Mouse (Mus musculus): Measurements from ENCODE around the gene Mroh2a. TPM values are rescaled to one million over a fixed set of nuclear protein-coding genes. Genes with fewer than 3 reads are reported as not detected.
A peak's percentile ranks its signal among the peaks of the same experiment; 100 is the strongest.

Mroh2a gene
- not detected in 2 replicates for polyA plus RNA-seq (2012)

- no peak within 1 kb of the TSS for H3K4me3 ChIP-seq (replicated peaks)
- H3K9me3 ChIP-seq (ENCODE audit: control insufficient read depth, low read length) = peaks cover 29% of the 10 kb centered on the region
- no peak for TF ChIP-seq TAL1 (IDR thresholded peaks at IDR 0.05; ENCODE audit: low read length)
- no peak for TF ChIP-seq GATA1 (IDR thresholded peaks at IDR 0.05; ENCODE audit: low read length)
- H3K36me3 ChIP-seq (ENCODE audit: control insufficient read depth) = no peaks in the 10 kb centered on the region
- no peaks in the 10 kb centered on the region for H3K27me3 ChIP-seq (ENCODE audit: control insufficient read depth)
- H3K4me1 ChIP-seq (ENCODE audit: control insufficient read depth) = peaks cover 3% of the 10 kb centered on the region
These were observed at the start of gene Mroh2a for GRCm38 (mm10) chr1:88226670-88227379. Gene Mroh2a (plus strand): TSS chr1:88226986.

GRCm38 (mm10) chr1:88179657-88180056 lies 47.1 kb upstream of the Mroh2a start:
- H3K27me3 ChIP-seq (ENCODE audit: control insufficient read depth) = no peaks in the 10 kb centered on the region
- no peaks in the 10 kb centered on the region; the same call in 1 of the 2 replicates for H3K36me3 ChIP-seq (ENCODE audit: control insufficient read depth)
- TF ChIP-seq GATA1 (IDR thresholded peaks at IDR 0.05; ENCODE audit: low read length) (no peak), TAL1 (IDR thresholded peaks at IDR 0.05; ENCODE audit: low read length) (no peak)
- H3K4me3 ChIP-seq (replicated peaks) = no peak overlapping the region
- H3K9me3 ChIP-seq (ENCODE audit: control insufficient read depth, low read length) = peaks cover 22% of the 10 kb centered on the region
- no peaks in the 10 kb centered on the region for H3K4me1 ChIP-seq (ENCODE audit: control insufficient read depth)

- TF ChIP-seq TAL1 (IDR thresholded peaks at IDR 0.05; ENCODE audit: low read length) (no peak), GATA1 (IDR thresholded peaks at IDR 0.05; ENCODE audit: low read length) (no peak)
- H3K36me3 ChIP-seq (ENCODE audit: control insufficient read depth) = no peaks in the 10 kb centered on the region
- no peak overlapping the region for H3K4me3 ChIP-seq (replicated peaks)
- no peaks in the 10 kb centered on the region for H3K9me3 ChIP-seq (ENCODE audit: control insufficient read depth, low read length)
- H3K4me1 ChIP-seq (ENCODE audit: control insufficient read depth) = no peaks in the 10 kb centered on the region
- H3K27me3 ChIP-seq (ENCODE audit: control insufficient read depth) = peaks cover 2% of the 10 kb centered on the region; the same call in 1 of the 2 replicates
These were observed 40.4 kb upstream of the Mroh2a start for GRCm38 (mm10) chr1:88186325-88186935.

- H3K4me1 ChIP-seq (ENCODE audit: control insufficient read depth) = no peaks in the 10 kb centered on the region
These were observed 34.6 kb upstream of the Mroh2a start for GRCm38 (mm10) chr1:88192136-88192535.

GRCm38 (mm10) chr1:88195687-88196086 lies 31.1 kb upstream of the Mroh2a start:
- no peaks in the 10 kb centered on the region for H3K36me3 ChIP-seq (ENCODE audit: control insufficient read depth)
- no peak overlapping the region for H3K4me3 ChIP-seq (replicated peaks)
- TF ChIP-seq GATA1 (IDR thresholded peaks at IDR 0.05; ENCODE audit: low read length) (no peak), TAL1 (IDR thresholded peaks at IDR 0.05; ENCODE audit: low read length) (no peak)
- no peaks in the 10 kb centered on the region for H3K4me1 ChIP-seq (ENCODE audit: control insufficient read depth)
- no peaks in the 10 kb centered on the region for H3K9me3 ChIP-seq (ENCODE audit: control insufficient read depth, low read length)
- peaks cover 21% of the 10 kb centered on the region for H3K27me3 ChIP-seq (ENCODE audit: control insufficient read depth)

More at GRCm38 (mm10) chr1:88192136-88192535, 34.6 kb upstream of the Mroh2a start:
- TF ChIP-seq TAL1 (IDR thresholded peaks at IDR 0.05; ENCODE audit: low read length) (no peak), GATA1 (IDR thresholded peaks at IDR 0.05; ENCODE audit: low read length) (no peak)
- Histone ChIP-seq H3K36me3 (ENCODE audit: control insufficient read depth) (no peaks in the 10 kb centered on the region), H3K27me3 (ENCODE audit: control insufficient read depth) (peaks cover 8% of the 10 kb centered on the region), H3K9me3 (ENCODE audit: control insufficient read depth, low read length) (no peaks in the 10 kb centered on the region), H3K4me3 (replicated peaks) (no peak overlapping the region)

- no peaks in the 10 kb centered on the region for H3K4me1 ChIP-seq (ENCODE audit: control insufficient read depth)
- peaks cover 1% of the 10 kb centered on the region; the same call in 1 of the 2 replicates for H3K36me3 ChIP-seq (ENCODE audit: control insufficient read depth)
- peaks cover 19% of the 10 kb centered on the region for H3K27me3 ChIP-seq (ENCODE audit: control insufficient read depth)
- TF ChIP-seq TAL1 (IDR thresholded peaks at IDR 0.05; ENCODE audit: low read length) (no peak), GATA1 (IDR thresholded peaks at IDR 0.05; ENCODE audit: low read length) (no peak)
- H3K4me3 ChIP-seq (replicated peaks) = no peak overlapping the region
- no peaks in the 10 kb centered on the region for H3K9me3 ChIP-seq (ENCODE audit: control insufficient read depth, low read length)
These were observed 29.3 kb upstream of the Mroh2a start for GRCm38 (mm10) chr1:88197443-88197842.

- TF ChIP-seq TAL1 (IDR thresholded peaks at IDR 0.05; ENCODE audit: low read length) (no peak), GATA1 (IDR thresholded peaks at IDR 0.05; ENCODE audit: low read length) (no peak)
- Histone ChIP-seq H3K9me3 (ENCODE audit: control insufficient read depth, low read length) (peaks cover 7% of the 10 kb centered on the region), H3K4me1 (ENCODE audit: control insufficient read depth) (peaks cover 15% of the 10 kb centered on the region), H3K27me3 (ENCODE audit: control insufficient read depth) (peaks cover 13% of the 10 kb centered on the region), H3K36me3 (ENCODE audit: control insufficient read depth) (peaks cover 24% of the 10 kb centered on the region), H3K4me3 (replicated peaks) (no peak overlapping the region)
These were observed 26.8 kb upstream of the Mroh2a start for GRCm38 (mm10) chr1:88199996-88200395.

GRCm38 (mm10) chr1:88200456-88200855 lies 26.3 kb upstream of the Mroh2a start, which contains the start of gene Ugt1a2:
Gene Ugt1a2 (plus strand): TSS chr1:88200601.
- Histone ChIP-seq H3K27me3 (ENCODE audit: control insufficient read depth) (peaks cover 13% of the 10 kb centered on the region), H3K36me3 (ENCODE audit: control insufficient read depth) (peaks cover 27% of the 10 kb centered on the region), H3K4me3 (replicated peaks) (no peak within 1 kb of the TSS), H3K9me3 (ENCODE audit: control insufficient read depth, low read length) (peaks cover 12% of the 10 kb centered on the region), H3K4me1 (ENCODE audit: control insufficient read depth) (peaks cover 20% of the 10 kb centered on the region)
- no peak for TF ChIP-seq TAL1 (IDR thresholded peaks at IDR 0.05; ENCODE audit: low read length)
- TF ChIP-seq GATA1 (IDR thresholded peaks at IDR 0.05; ENCODE audit: low read length) = no peak

- Histone ChIP-seq H3K27me3 (ENCODE audit: control insufficient read depth) (peaks cover 2% of the 10 kb centered on the region), H3K36me3 (ENCODE audit: control insufficient read depth) (peaks cover 41% of the 10 kb centered on the region), H3K4me3 (replicated peaks) (peak within 1 kb of the TSS; percentile 81), H3K4me1 (ENCODE audit: control insufficient read depth) (peaks cover 65% of the 10 kb centered on the region), H3K9me3 (ENCODE audit: control insufficient read depth, low read length) (peaks cover 16% of the 10 kb centered on the region)
- TF ChIP-seq GATA1 (IDR thresholded peaks at IDR 0.05; ENCODE audit: low read length) = peak; percentile 27; the same call in 1 of the 2 replicates
- no peak for TF ChIP-seq TAL1 (IDR thresholded peaks at IDR 0.05; ENCODE audit: low read length)
These were observed 21.4 kb upstream of the Mroh2a start, which contains the start of gene Dnajb3 for GRCm38 (mm10) chr1:88205294-88205922. Gene Dnajb3 (minus strand): TSS chr1:88205782.

Data from erythroblast, embryonic 14.5 days (primary cell).